Mouse (Mus musculus) heart, postnatal 0 days (tissue): ENCODE data around the gene Plppr1.

Experiments
- CTCF ChIP-seq: IDR thresholded peaks from 2 replicates; pipeline ENCODE4 v1.5.1; 2016; ENCODE audit warnings: antibody characterized with exemption, control low read depth, low read depth
- EP300 ChIP-seq: IDR thresholded peaks from 2 replicates; pipeline ENCODE4 v1.6.1; 2016; ENCODE audit warnings: antibody characterized with exemption, low read depth

DNA sequence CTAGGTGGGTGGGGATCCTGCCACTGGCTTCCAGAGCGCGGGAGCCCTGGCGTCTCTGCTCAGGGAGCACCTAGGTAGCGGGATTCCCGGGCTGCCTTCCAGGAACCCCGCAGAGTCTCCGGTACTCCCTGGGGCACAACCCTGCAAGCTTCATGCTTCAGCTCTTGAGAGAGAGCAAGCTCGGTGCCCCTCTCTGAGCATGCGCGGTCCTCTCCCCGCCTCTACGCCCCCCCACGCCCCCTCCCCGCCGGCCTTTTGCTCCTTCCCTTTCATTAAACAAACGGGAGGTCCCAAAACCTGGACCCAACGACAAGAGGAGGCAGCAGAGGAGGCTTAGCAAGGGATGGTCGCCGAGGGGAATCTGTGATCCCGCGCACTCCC lies at the start of gene Plppr1:
- TF ChIP-seq CTCF (no peak), EP300 (no peak)
